Mouse (Mus musculus): Measurements from ENCODE around the gene Eapp. TPM values are rescaled to one million over a fixed set of nuclear protein-coding genes. Genes with fewer than 3 reads are reported as not detected.

Gene Eapp
- total RNA-seq, 1 experiment, result 37.8 TPM

GRCm38 (mm10) chr12:54657951-54658350, 37.7 kb downstream of the Eapp start:
- no peak for DNase-seq (ENCODE audit: low read depth, low spot score)
- TF ChIP-seq MAFK (IDR thresholded peaks at IDR 0.05; ENCODE audit: insufficient read depth, low read depth, low read length) (no peak), HCFC1 (IDR thresholded peaks at IDR 0.05; ENCODE audit: borderline replicate concordance, insufficient read depth, low read length) (no peak), ZNF384 (IDR thresholded peaks at IDR 0.05; ENCODE audit: low read depth, low read length) (no peak), CHD2 (IDR thresholded peaks at IDR 0.05; ENCODE audit: low read depth, low read length) (no peak), ZC3H11A (IDR thresholded peaks at IDR 0.05; ENCODE audit: borderline replicate concordance, low read depth, low read length) (no peak)
- Histone ChIP-seq H3K4me1 (ENCODE audit: control insufficient read depth in 2 of 2, insufficient read depth in 2 of 2, low read length in 2 of 2, poor library complexity in 1 of 2) (peaks cover 0 to 2% of the 10 kb centered on the region in 2 experiments; a peak in 1 of 4 replicates), H3K9ac (ENCODE audit: insufficient read depth, low read depth, low read length, poor library complexity, severe bottlenecking) (no peak overlapping the region), H3K9me3 (ENCODE audit: control insufficient read depth, insufficient read depth, low read depth, low read length) (no peaks in the 10 kb centered on the region), H3K4me3 (ENCODE audit: insufficient read depth in 1 of 2, low read depth in 1 of 2, low read length in 2 of 2, poor library complexity in 1 of 2, severe bottlenecking in 1 of 2) (no peak overlapping the region), H3K27ac (ENCODE audit: insufficient read depth, low read depth, low read length, poor library complexity, severe bottlenecking) (no peak overlapping the region), H3K36me3 (ENCODE audit: control insufficient read depth, insufficient read depth, low read length, poor library complexity, severe bottlenecking) (no peaks in the 10 kb centered on the region)
- in situ Hi-C loops (cut with MboI; ENCODE audit: low sequenced_read_pairs in 2 of 2, unreplicated experiment in 2 of 2), result no loop called here

- no peak overlapping the region for H3K27ac ChIP-seq (ENCODE audit: insufficient read depth, low read depth, low read length, poor library complexity, severe bottlenecking)
- DNase-seq (ENCODE audit: low read depth, low spot score), result no peak
- in situ Hi-C loops (cut with MboI; ENCODE audit: low sequenced_read_pairs in 2 of 2, unreplicated experiment in 2 of 2), result no loop called here
- H3K9ac ChIP-seq (ENCODE audit: insufficient read depth, low read depth, low read length, poor library complexity, severe bottlenecking), result no peak overlapping the region; the same call in 1 of the 2 replicates
- no peaks in the 10 kb centered on the region for H3K9me3 ChIP-seq (ENCODE audit: control insufficient read depth, insufficient read depth, low read depth, low read length)
- peak overlapping the region; percentile 69 to 73; a peak in 3 of 4 replicates for H3K4me3 ChIP-seq (ENCODE audit: insufficient read depth in 1 of 2, low read depth in 1 of 2, low read length in 2 of 2, poor library complexity in 1 of 2, severe bottlenecking in 1 of 2)
- TF ChIP-seq ZC3H11A (IDR thresholded peaks at IDR 0.05; ENCODE audit: borderline replicate concordance, low read depth, low read length) (no peak), ZNF384 (IDR thresholded peaks at IDR 0.05; ENCODE audit: low read depth, low read length) (no peak), MAFK (IDR thresholded peaks at IDR 0.05; ENCODE audit: insufficient read depth, low read depth, low read length) (no peak), CHD2 (IDR thresholded peaks at IDR 0.05; ENCODE audit: low read depth, low read length) (no peak), HCFC1 (IDR thresholded peaks at IDR 0.05; ENCODE audit: borderline replicate concordance, insufficient read depth, low read length) (no peak)
- H3K4me1 ChIP-seq (ENCODE audit: control insufficient read depth in 2 of 2, insufficient read depth in 2 of 2, low read length in 2 of 2, poor library complexity in 1 of 2), result peaks cover 3 to 6% of the 10 kb centered on the region in 2 experiments; a peak in 2 of 4 replicates
- no peaks in the 10 kb centered on the region for H3K36me3 ChIP-seq (ENCODE audit: control insufficient read depth, insufficient read depth, low read length, poor library complexity, severe bottlenecking)
These were observed 38.5 kb downstream of the Eapp start for GRCm38 (mm10) chr12:54657226-54657625.

- Histone ChIP-seq H3K36me3 (ENCODE audit: control insufficient read depth, insufficient read depth, low read length, poor library complexity, severe bottlenecking) (no peaks in the 10 kb centered on the region), H3K27ac (ENCODE audit: insufficient read depth, low read depth, low read length, poor library complexity, severe bottlenecking) (peak within 1 kb of the TSS; percentile 82), H3K9ac (ENCODE audit: insufficient read depth, low read depth, low read length, poor library complexity, severe bottlenecking) (peak within 1 kb of the TSS; percentile 90), H3K4me3 (ENCODE audit: insufficient read depth in 1 of 2, low read depth in 1 of 2, low read length in 2 of 2, poor library complexity in 1 of 2, severe bottlenecking in 1 of 2) (peak within 1 kb of the TSS; percentile 73 to 90), H3K4me1 (ENCODE audit: control insufficient read depth in 2 of 2, insufficient read depth in 2 of 2, low read length in 2 of 2, poor library complexity in 1 of 2) (peaks cover 3 to 9% of the 10 kb centered on the region in 2 experiments; a peak in 2 of 4 replicates), H3K9me3 (ENCODE audit: control insufficient read depth, insufficient read depth, low read depth, low read length) (no peaks in the 10 kb centered on the region)
- no peak for TF ChIP-seq CHD2 (IDR thresholded peaks at IDR 0.05; ENCODE audit: low read depth, low read length)
- no peak for TF ChIP-seq ZC3H11A (IDR thresholded peaks at IDR 0.05; ENCODE audit: borderline replicate concordance, low read depth, low read length)
- TF ChIP-seq HCFC1 (IDR thresholded peaks at IDR 0.05; ENCODE audit: borderline replicate concordance, insufficient read depth, low read length), result peak; percentile 67; the same call in 1 of the 2 replicates
- no peak for TF ChIP-seq MAFK (IDR thresholded peaks at IDR 0.05; ENCODE audit: insufficient read depth, low read depth, low read length)
- TF ChIP-seq ZNF384 (IDR thresholded peaks at IDR 0.05; ENCODE audit: low read depth, low read length), result no peak
- in situ Hi-C loops (cut with MboI; ENCODE audit: low sequenced_read_pairs in 2 of 2, unreplicated experiment in 2 of 2), result no loop called here
- peak; percentile 86 for DNase-seq (ENCODE audit: low read depth, low spot score)
These were observed 39.1 kb downstream of the Eapp start, which contains the start of gene Sptssa for GRCm38 (mm10) chr12:54656396-54657171. Sptssa (minus strand) TSS chr12:54656573.

- Histone ChIP-seq H3K4me1 (ENCODE audit: control insufficient read depth in 2 of 2, insufficient read depth in 2 of 2, low read length in 2 of 2, poor library complexity in 1 of 2) (peaks cover 3 to 9% of the 10 kb centered on the region in 2 experiments; a peak in 2 of 4 replicates), H3K36me3 (ENCODE audit: control insufficient read depth, insufficient read depth, low read length, poor library complexity, severe bottlenecking) (no peaks in the 10 kb centered on the region), H3K9ac (ENCODE audit: insufficient read depth, low read depth, low read length, poor library complexity, severe bottlenecking) (peak overlapping the region; percentile 90), H3K4me3 (ENCODE audit: insufficient read depth in 1 of 2, low read depth in 1 of 2, low read length in 2 of 2, poor library complexity in 1 of 2, severe bottlenecking in 1 of 2) (peak overlapping the region; percentile 73 to 90), H3K9me3 (ENCODE audit: control insufficient read depth, insufficient read depth, low read depth, low read length) (no peaks in the 10 kb centered on the region), H3K27ac (ENCODE audit: insufficient read depth, low read depth, low read length, poor library complexity, severe bottlenecking) (peak overlapping the region; percentile 82)
- TF ChIP-seq MAFK (IDR thresholded peaks at IDR 0.05; ENCODE audit: insufficient read depth, low read depth, low read length) (no peak), CHD2 (IDR thresholded peaks at IDR 0.05; ENCODE audit: low read depth, low read length) (no peak), ZC3H11A (IDR thresholded peaks at IDR 0.05; ENCODE audit: borderline replicate concordance, low read depth, low read length) (no peak)
- in situ Hi-C loops (cut with MboI; ENCODE audit: low sequenced_read_pairs in 2 of 2, unreplicated experiment in 2 of 2), result no loop called here
- DNase-seq (ENCODE audit: low read depth, low spot score), result peak; percentile 68
These were observed 39.7 kb downstream of the Eapp start for GRCm38 (mm10) chr12:54656039-54656395.

All from ES-E14 (cell line).